Mouse (Mus musculus) spleen, embryonic (tissue): Measurements from ENCODE around the gene Pik3c2g.

ENCODE experiments used
- CTCF ChIA-PET: fragments of 350-600 bp; sonication (Branson Sonifier 250); formaldehyde crosslinking; loops from one replicate; lab custom pipeline; 2022; lab: Charles Lee

The Pik3c2g gene

GRCm38 (mm10) chr6:139735708-139736626, 148.9 kb downstream of the Pik3c2g start:
- CTCF ChIA-PET, result no interaction called here

GRCm38 (mm10) chr6:139738350-139738749, 151.3 kb downstream of the Pik3c2g start:
- CTCF ChIA-PET, result no interaction called here

- CTCF ChIA-PET, result no interaction called here
Observed at GRCm38 (mm10) chr6:139742693-139743432, 155.8 kb downstream of the Pik3c2g start.

- CTCF ChIA-PET, result no interaction called here
Observed at GRCm38 (mm10) chr6:139746758-139747479, 159.9 kb downstream of the Pik3c2g start.

- CTCF ChIA-PET, result no interaction called here
Observed at GRCm38 (mm10) chr6:139748091-139748771, 161.2 kb downstream of the Pik3c2g start.

GRCm38 (mm10) chr6:139750599-139750998, 163.6 kb downstream of the Pik3c2g start:
- CTCF ChIA-PET, result no interaction called here

GRCm38 (mm10) chr6:139751022-139751421, 164.0 kb downstream of the Pik3c2g start:
- CTCF ChIA-PET, result no interaction called here

GRCm38 (mm10) chr6:139757876-139758275, 170.9 kb downstream of the Pik3c2g start:
- CTCF ChIA-PET, result interaction anchor here (0.9 kb wide), 1 partner anchor 18 kb away, joined by 3 read pairs; no protein-coding TSS in a partner anchor

- CTCF ChIA-PET, result no interaction called here
Observed at GRCm38 (mm10) chr6:139760978-139761377, 174.0 kb downstream of the Pik3c2g start.

- CTCF ChIA-PET, result no interaction called here
Observed at GRCm38 (mm10) chr6:139764398-139764797, 177.4 kb downstream of the Pik3c2g start.

- CTCF ChIA-PET, result interaction anchor here (0.6 kb wide), 1 partner anchor 1159 kb away, joined by 8 read pairs; no protein-coding TSS in a partner anchor
Observed at GRCm38 (mm10) chr6:139769744-139770473, 182.9 kb downstream of the Pik3c2g start.

- CTCF ChIA-PET, result no interaction called here
Observed at GRCm38 (mm10) chr6:139770535-139770934, 183.5 kb downstream of the Pik3c2g start.

GRCm38 (mm10) chr6:139777576-139778282, 190.7 kb downstream of the Pik3c2g start:
- CTCF ChIA-PET, result interaction anchor here (0.6 kb wide), 1 partner anchor 1079 kb away, joined by 5 read pairs; no protein-coding TSS in a partner anchor

- CTCF ChIA-PET, result no interaction called here
Observed at GRCm38 (mm10) chr6:139780028-139780427, 193.0 kb downstream of the Pik3c2g start.

- CTCF ChIA-PET, result no interaction called here
Observed at GRCm38 (mm10) chr6:139789479-139789878, 202.5 kb downstream of the Pik3c2g start.

- CTCF ChIA-PET, result no interaction called here
Observed at GRCm38 (mm10) chr6:139799541-139800226, 212.7 kb downstream of the Pik3c2g start.

- CTCF ChIA-PET, result no interaction called here
Observed at GRCm38 (mm10) chr6:139821916-139822315, 234.9 kb downstream of the Pik3c2g start.

GRCm38 (mm10) chr6:139838239-139838638, 251.2 kb downstream of the Pik3c2g start:
- CTCF ChIA-PET, result no interaction called here

- CTCF ChIA-PET, result no interaction called here
Observed at GRCm38 (mm10) chr6:139838713-139839112, 251.7 kb downstream of the Pik3c2g start.
